Mouse (Mus musculus) spleen, adult 10 weeks (tissue): ENCODE results near the gene Casr. TPM values are rescaled to one million over a fixed set of nuclear protein-coding genes. Genes with fewer than 3 reads are reported as not detected.

Experiments
- polyA plus RNA-seq: library from polyadenylated mRNA; stranded (reverse); fragments of 350-450 nt; fragmentation: Illumina TruSeq; extraction: RNeasy Lipid Tissue Mini Kit (QIAGEN cat#74804); gene quantifications from one replicate; pipeline ENCODE4 v1.2.3, GENCODE M21; 2015; ENCODE audit warnings: low replicate concordance; ENCODE audit not compliant: insufficient read depth

Gene Casr
- polyA plus RNA-seq: not detected

GRCm38 (mm10) chr16:36561386-36562338 lies at the start of gene Casr:
Gene Casr (minus strand): TSS chr16:36562141.

GRCm38 (mm10) chr16:36455342-36455802 lies 106.6 kb downstream of the Casr start, which contains the start of gene Stfa3:
Gene Stfa3 (minus strand): TSS chr16:36455392.

Other genes starting within 250 kb of the Casr start
- not detected for gene BC117090, start 227.8 kb downstream of the Casr start, polyA plus RNA-seq
- gene BC100530, start 194.4 kb downstream of the Casr start, polyA plus RNA-seq: not detected
- gene Stfa2, start 153.7 kb downstream of the Casr start, polyA plus RNA-seq: not detected
- gene Stfa3, start 106.7 kb downstream of the Casr start, polyA plus RNA-seq: not detected
- gene Cd86, start 103.9 kb upstream of the Casr start, polyA plus RNA-seq: 133 TPM
- 2.2 TPM for gene Ildr1, start 131.8 kb upstream of the Casr start, polyA plus RNA-seq
- gene Slc15a2, start 222.8 kb upstream of the Casr start, polyA plus RNA-seq: 35.8 TPM